Mouse (Mus musculus) heart, embryonic 11.5 days (tissue): ENCODE data around the gene Plekhd1. TPM values are rescaled to one million over a fixed set of nuclear protein-coding genes. Genes with fewer than 3 reads are reported as not detected.

Experiments used
- ATAC-seq: fragments of 200-750 bp; cut with Nextera tagmentation; replicated peaks from 2 replicates; pipeline ENCODE4 v1.8.0; 2017; ENCODE audit warnings: moderate library complexity; ENCODE audit not compliant: insufficient number of reproducible peaks, low FRiP score, low TSS enrichment
- H3K27ac ChIP-seq: fragments of 300-500 bp; sonication (generic); 2 replicates; pipeline ENCODE4 v1.5.1; 2014; ENCODE audit warnings: mild to moderate bottlenecking, low read depth, low read length
- H3K27me3 ChIP-seq: fragments of 300-500 bp; sonication (generic); 2 replicates; pipeline ENCODE4 v1.6.1; 2014; ENCODE audit warnings: mild to moderate bottlenecking, low read length, mixed read lengths; ENCODE audit not compliant: control insufficient read depth, insufficient read depth
- H3K36me3 ChIP-seq: fragments of 300-500 bp; sonication (generic); 2 replicates; pipeline ENCODE4 v1.6.1; 2014; ENCODE audit warnings: mild to moderate bottlenecking, low read length, moderate library complexity, mixed read lengths; ENCODE audit not compliant: control insufficient read depth, insufficient read depth
- H3K4me1 ChIP-seq: fragments of 300-500 bp; sonication (generic); 2 replicates; pipeline ENCODE4 v1.6.1; 2014; ENCODE audit warnings: low read length; ENCODE audit not compliant: control insufficient read depth, insufficient read depth
- H3K4me2 ChIP-seq: fragments of 300-500 bp; sonication (generic); 2 replicates; pipeline ENCODE4 v1.6.1; 2014; ENCODE audit warnings: mild to moderate bottlenecking, moderate library complexity
- H3K4me3 ChIP-seq: fragments of 300-500 bp; sonication (generic); 2 replicates; pipeline ENCODE4 v1.5.1; 2014; ENCODE audit warnings: low read depth, low read length
- H3K9ac ChIP-seq: fragments of 300-500 bp; sonication (generic); 2 replicates; pipeline ENCODE4 v1.6.1; 2014; ENCODE audit warnings: mild to moderate bottlenecking, low read depth, low read length, moderate library complexity
- H3K9me3 ChIP-seq: fragments of 300-500 bp; sonication (generic); replicated peaks from 2 replicates; pipeline ENCODE4 v1.6.1; 2016; ENCODE audit warnings: low read length; ENCODE audit not compliant: control insufficient read depth
- WGBS: fragments of 180-500 bp; shearing (Covaris S2); extraction: QIAGEN DNeasy Blood & Tissue Kit; methylation state at CpG from one replicate; pipeline ENCODE4 v1.1.7; 2014; ENCODE audit not compliant: insufficient replicate concordance; 5-methylcytosine and 5-hydroxymethylcytosine counted together
- polyA plus RNA-seq: library from polyadenylated mRNA; unstranded; fragments of >200 nt; fragmentation: Nextera tagmentation; extraction: Ambion mirVana; gene quantifications from 2 replicates; pipeline ENCODE4 v1.2.1, GENCODE M21; 2014

Gene Plekhd1
- polyA plus RNA-seq, 1 experiment from 2014 or later: 0.67 TPM

- no peak for ATAC-seq
- Histone ChIP-seq H3K4me3 (no peak overlapping the region), H3K27ac (no peak overlapping the region), H3K9me3 (no peaks in the 10 kb centered on the region), H3K4me2 (no peak overlapping the region), H3K36me3 (no peaks in the 10 kb centered on the region), H3K27me3 (peaks cover 8% of the 10 kb centered on the region; the same call in 1 of the 2 replicates), H3K9ac (no peak overlapping the region), H3K4me1 (no peaks in the 10 kb centered on the region; the same call in 1 of the 2 replicates)
- 79% methylated on average over 12 of the region's 12 CpGs for WGBS
Observed at GRCm38 (mm10) chr12:80729758-80730530, 37.6 kb downstream of the Plekhd1 start.

GRCm38 (mm10) chr12:80730567-80730966, 38.2 kb downstream of the Plekhd1 start:
- Histone ChIP-seq H3K4me3 (no peak overlapping the region), H3K9me3 (no peaks in the 10 kb centered on the region), H3K9ac (no peak overlapping the region), H3K4me2 (peak overlapping the region; percentile 24; the same call in 1 of the 2 replicates), H3K36me3 (no peaks in the 10 kb centered on the region), H3K27ac (no peak overlapping the region), H3K27me3 (peaks cover 5% of the 10 kb centered on the region; the same call in 1 of the 2 replicates), H3K4me1 (no peaks in the 10 kb centered on the region; the same call in 1 of the 2 replicates)
- WGBS: 6% methylated on average over 9 of the region's 9 CpGs
- no peak for ATAC-seq

GRCm38 (mm10) chr12:80734526-80735470, 42.4 kb downstream of the Plekhd1 start:
- Histone ChIP-seq H3K4me2 (no peak overlapping the region), H3K4me3 (no peak overlapping the region), H3K36me3 (no peaks in the 10 kb centered on the region), H3K27ac (no peak overlapping the region), H3K4me1 (no peaks in the 10 kb centered on the region; the same call in 1 of the 2 replicates), H3K27me3 (peaks cover 9% of the 10 kb centered on the region), H3K9me3 (no peaks in the 10 kb centered on the region), H3K9ac (0 out of 2 replicates have a peak overlapping the region, but pooled peaks have one; percentile 5)
- WGBS: 47% methylated on average over 13 of the region's 13 CpGs
- no peak for ATAC-seq

GRCm38 (mm10) chr12:80736464-80737282, 44.3 kb downstream of the Plekhd1 start:
- WGBS: 39% methylated on average over 13 of the region's 13 CpGs
- no peak overlapping the region for H3K4me2 ChIP-seq

GRCm38 (mm10) chr12:80737283-80737600, 44.9 kb downstream of the Plekhd1 start:
- ATAC-seq: no peak
- no peaks in the 10 kb centered on the region for H3K36me3 ChIP-seq
- no peak overlapping the region for H3K27ac ChIP-seq
- peaks cover 19% of the 10 kb centered on the region for H3K27me3 ChIP-seq
- no peak overlapping the region for H3K4me2 ChIP-seq
- H3K9ac ChIP-seq: no peak overlapping the region
- WGBS: 48% methylated on average over 5 of the region's 5 CpGs
- no peaks in the 10 kb centered on the region for H3K9me3 ChIP-seq
- H3K4me1 ChIP-seq: no peaks in the 10 kb centered on the region; the same call in 1 of the 2 replicates
- no peak overlapping the region for H3K4me3 ChIP-seq

More at GRCm38 (mm10) chr12:80736464-80737282, 44.3 kb downstream of the Plekhd1 start:
- ATAC-seq: no peak
- Histone ChIP-seq H3K27me3 (peaks cover 17% of the 10 kb centered on the region), H3K9me3 (no peaks in the 10 kb centered on the region), H3K9ac (no peak overlapping the region), H3K4me3 (no peak overlapping the region), H3K4me1 (no peaks in the 10 kb centered on the region; the same call in 1 of the 2 replicates), H3K36me3 (no peaks in the 10 kb centered on the region), H3K27ac (no peak overlapping the region)

GRCm38 (mm10) chr12:80739482-80739881, 47.1 kb downstream of the Plekhd1 start:
- Histone ChIP-seq H3K36me3 (no peaks in the 10 kb centered on the region), H3K4me3 (no peak overlapping the region), H3K4me2 (no peak overlapping the region), H3K9ac (no peak overlapping the region), H3K9me3 (no peaks in the 10 kb centered on the region), H3K4me1 (no peaks in the 10 kb centered on the region; the same call in 1 of the 2 replicates), H3K27me3 (peaks cover 19% of the 10 kb centered on the region), H3K27ac (no peak overlapping the region)
- WGBS: 25% methylated on average over 9 of the region's 9 CpGs
- no peak for ATAC-seq

- 60% methylated on average over 1 of the region's 1 CpGs for WGBS
- H3K4me3 ChIP-seq: no peak overlapping the region
- H3K27ac ChIP-seq: no peak overlapping the region
- H3K9me3 ChIP-seq: no peaks in the 10 kb centered on the region
- peaks cover 6% of the 10 kb centered on the region; the same call in 1 of the 2 replicates for H3K4me1 ChIP-seq
- no peaks in the 10 kb centered on the region for H3K36me3 ChIP-seq
- peaks cover 14% of the 10 kb centered on the region for H3K27me3 ChIP-seq
- H3K9ac ChIP-seq: no peak overlapping the region
- H3K4me2 ChIP-seq: no peak overlapping the region
- no peak for ATAC-seq
Observed at GRCm38 (mm10) chr12:80744614-80745013, 52.2 kb downstream of the Plekhd1 start.
